Mouse (Mus musculus) adrenal gland, adult 2 months (tissue): Measurements from ENCODE around the gene Bcl3. TPM values are rescaled to one million over a fixed set of nuclear protein-coding genes. Genes with fewer than 3 reads are reported as not detected.
"Not testable (repeated sequence)": the region's sequence is repeated elsewhere in the genome, so short reads cannot be mapped to it uniquely, and the experiment has no call there.

Experiments used
- DNase-seq: peaks from one replicate; pipeline ENCODE4 v3.0.0; 2021
- polyA plus RNA-seq: library from polyadenylated mRNA; depleted of rRNA; stranded (reverse); fragments of >200 nt; gene quantifications from 2 replicates; pipeline ENCODE4 v1.2.3, GENCODE M21; 2012
- total RNA-seq, 2 experiments: library from RNA; stranded (reverse); gene quantifications; 2 replicates each; pipeline ENCODE4 v1.2.3; 2021

The Bcl3 gene
- total and polyA plus RNA-seq, 3 experiments, result 26.7 to 161 (median 34.1) TPM

DNA sequence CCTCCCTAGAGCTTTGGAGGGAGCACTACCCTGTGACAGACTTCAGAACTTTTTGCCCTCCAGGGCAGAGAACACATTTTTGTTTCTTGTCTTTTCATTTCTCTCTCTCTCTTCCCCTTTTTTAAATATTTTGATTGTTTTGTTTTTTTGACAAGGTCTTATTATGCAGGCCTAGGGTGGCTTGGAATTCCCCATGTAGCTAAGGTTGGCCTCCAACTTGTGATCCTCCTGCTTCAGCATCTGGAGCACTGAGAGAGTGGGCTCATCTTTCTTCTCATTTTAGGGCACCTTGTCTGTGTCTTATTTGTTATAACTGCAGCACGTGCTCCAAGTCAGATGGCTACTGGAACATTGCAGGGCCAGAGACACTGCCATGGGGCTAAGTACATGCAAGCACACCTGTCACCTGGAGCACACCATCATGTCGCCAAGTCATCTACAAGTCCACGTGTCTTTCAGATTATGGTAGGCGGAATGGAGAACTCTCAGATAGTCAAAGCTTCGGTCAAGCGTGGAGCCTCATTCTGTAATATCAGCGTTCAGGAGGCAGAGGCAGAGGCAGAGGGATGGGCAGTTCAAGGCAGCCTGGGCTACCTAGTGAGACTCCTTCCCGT is 16.1 kb downstream of the Bcl3 start:
- DNase-seq, result no peak

DNA sequence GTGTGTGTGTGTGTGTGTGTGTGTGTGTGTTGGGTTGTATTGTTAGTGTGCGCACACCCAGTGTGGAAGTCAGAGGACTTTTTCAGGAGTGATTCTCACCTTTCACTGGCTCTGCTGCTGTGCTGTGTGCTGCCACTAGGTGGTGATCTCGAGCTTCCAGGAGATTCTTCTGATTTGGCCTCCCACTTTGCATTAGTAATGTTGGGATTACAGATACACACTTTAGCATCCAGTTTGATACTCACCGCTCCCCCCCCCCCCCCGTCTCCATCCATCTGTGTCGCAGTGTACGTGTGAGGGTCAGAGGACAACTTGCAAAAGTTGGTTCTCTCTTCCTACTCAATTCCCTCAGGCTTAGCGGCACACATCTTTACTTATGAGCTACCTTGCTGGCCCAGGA is 19.6 kb downstream of the Bcl3 start:
- peak; percentile 72 for DNase-seq

DNA sequence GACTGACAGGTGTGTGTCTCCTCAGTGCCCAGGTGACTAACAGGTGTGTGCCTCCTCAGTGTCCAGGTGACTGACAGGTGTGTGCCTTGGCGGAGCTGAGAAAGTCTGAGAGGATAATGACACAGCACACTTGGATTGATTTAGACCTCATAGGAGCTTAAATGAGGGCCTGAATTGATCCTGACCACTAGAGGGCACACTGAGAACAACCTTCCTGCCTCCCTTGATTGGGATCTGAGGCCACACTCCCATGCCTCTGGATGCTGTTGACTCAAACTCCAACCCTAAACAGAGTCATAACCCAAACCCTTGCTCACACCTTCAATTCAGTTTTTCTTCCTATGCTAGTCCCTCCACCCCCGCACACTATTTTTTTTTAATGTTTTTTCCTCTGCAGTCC is 21.8 kb downstream of the Bcl3 start:
- peak; percentile 64 for DNase-seq

DNA sequence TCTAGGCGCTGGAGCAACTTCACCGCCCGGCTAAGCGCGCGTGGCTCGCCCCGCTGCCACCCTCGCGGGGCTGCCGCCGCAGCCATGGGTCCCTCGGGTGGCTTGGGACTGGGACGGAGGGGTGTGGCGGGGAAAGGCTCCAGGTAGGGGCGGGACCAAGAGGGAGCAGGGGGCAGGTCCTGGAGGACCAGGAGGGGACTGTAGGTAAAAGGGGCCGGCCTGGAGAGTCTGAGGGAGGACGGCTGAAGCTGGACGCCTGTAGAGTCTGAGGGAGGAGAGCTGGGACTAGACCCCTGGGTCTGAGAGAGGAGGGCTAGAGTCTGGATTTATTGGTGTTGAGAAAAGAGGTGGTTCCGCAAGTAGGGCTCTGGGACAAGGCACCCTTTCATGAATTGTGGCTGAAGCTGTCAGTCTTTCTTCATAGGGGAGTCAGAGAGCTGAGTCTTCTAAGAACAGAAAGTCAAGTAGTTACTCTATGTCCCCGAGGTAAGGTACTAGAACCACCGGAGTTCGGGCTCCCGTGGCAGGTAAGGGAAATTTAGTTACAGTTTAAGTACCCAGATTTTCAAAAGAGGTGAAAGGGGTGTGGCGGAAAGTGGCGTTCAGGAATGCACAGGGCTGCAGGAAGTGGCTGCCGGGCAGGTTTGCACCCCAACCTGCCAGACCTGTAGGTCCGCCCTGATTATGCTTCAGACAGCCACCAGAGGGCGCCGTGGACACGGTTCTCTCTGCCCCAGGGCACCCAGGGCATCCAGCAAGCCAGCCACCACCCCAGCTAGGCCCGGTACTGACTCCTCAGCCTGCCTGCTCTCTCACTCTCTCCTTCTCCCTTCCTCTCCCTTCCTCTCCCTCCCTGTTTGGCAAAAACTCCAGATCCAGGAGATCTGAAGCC is 25.6 kb downstream of the Bcl3 start, which contains the start of gene Cblc:
Cblc (minus strand) TSS at position 113 of the 892 bp plus-strand sequence.
- DNase-seq, result peak; percentile 85

DNA sequence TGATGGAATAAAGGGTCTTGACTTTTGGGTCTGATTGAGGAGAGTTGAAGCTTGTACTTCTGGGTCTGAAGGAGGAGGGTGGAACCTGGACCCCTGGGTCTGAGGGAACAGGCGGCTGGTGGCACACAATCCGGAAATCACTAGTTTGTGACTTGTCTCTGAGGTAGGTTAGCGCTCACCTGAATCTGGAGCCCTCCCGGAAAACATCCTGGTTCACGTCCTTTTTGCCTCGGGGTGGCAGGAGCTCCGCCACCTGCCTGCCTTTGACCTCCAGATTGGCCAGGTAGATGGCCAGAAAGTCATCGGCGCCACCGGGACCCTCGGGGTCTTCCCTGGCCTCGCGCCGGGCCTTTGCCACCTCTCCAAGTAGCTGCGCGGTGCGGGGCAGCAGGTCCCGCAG is 26.3 kb downstream of the Bcl3 start:
- no peak for DNase-seq

DNA sequence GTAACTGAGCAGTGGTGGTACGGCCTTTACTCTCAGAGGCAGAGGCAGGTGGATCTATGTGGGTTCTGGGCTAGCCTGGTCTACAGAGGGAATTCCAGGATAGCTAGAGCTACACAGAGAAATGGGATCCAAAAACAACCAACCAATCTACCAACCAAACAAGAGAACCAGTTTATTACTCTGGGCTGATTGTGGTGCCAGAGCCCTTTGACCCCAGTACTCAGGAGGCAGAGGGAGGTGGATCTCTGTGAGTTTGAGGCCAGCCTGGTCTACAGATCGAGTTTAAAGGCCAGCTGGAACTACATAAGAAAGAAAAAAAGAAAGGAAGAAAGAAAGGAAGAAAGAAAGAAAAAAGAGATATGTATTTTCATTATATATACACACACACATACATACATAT is 27.3 kb downstream of the Bcl3 start:
- no peak for DNase-seq

DNA sequence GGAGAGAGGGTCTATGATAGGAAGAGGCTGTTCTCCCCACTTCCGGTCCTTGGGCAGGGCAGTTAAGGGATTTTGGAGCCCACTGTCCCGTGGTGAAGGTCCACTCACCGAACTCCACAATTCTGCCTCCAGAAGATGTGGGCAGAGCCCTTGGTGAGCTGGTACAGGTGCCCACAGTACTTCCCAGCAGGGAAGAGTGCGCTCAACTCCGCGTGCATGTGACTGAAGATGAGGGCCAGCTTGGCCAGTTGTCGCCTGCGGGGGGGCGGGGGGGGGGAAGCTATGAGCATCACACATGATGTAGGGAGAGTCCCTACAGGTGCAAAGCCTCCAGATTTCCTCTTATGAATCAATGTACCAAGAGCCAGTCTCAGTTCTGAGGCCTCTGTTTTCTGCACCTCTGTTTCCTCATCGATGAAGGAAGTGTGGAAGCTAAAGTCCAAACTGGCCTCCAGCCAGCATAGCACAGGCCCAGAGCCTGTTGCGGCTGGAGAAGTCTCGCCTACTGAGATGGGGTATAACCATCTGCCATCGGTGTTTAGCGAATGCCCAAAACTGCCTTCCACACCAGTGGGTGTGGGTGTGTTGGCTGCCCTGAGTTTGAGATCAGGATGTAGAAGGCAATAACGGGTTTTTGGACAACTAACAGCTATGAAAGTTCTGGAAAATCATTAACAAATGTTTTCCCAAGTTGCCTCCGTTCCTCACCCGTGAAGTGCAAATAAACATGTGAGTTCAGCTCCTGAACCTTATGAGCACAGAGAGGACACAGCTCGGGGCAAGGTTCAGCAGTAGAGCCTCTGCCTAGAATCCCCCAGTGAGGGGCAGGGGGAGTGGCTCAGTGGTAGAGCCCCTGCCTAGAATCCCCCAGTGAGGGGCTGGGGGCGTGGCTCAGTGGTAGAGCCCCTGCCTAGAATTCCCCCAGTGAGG is 29.6 kb downstream of the Bcl3 start:
- no peak for DNase-seq

DNA sequence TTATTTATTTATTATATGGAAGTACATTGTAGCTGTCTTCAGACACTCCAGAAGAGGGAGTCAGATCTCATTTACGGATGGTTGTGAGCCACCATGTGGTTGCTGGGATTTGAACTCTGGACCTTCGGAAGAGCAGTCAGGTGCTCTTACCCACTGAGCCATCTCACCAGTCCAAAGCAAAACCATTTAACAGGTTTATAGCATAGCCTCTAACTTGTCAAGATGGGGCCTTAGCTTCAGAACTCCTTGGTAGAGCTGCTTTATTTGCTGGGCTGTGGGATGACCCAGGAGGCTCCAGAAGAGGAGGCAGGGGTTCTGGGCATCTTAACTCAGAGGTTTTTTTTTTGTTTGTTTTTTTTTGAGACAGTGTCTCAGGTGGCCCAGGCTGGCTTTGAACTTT is 31.1 kb downstream of the Bcl3 start:
- not testable (repeated sequence) for DNase-seq

DNA sequence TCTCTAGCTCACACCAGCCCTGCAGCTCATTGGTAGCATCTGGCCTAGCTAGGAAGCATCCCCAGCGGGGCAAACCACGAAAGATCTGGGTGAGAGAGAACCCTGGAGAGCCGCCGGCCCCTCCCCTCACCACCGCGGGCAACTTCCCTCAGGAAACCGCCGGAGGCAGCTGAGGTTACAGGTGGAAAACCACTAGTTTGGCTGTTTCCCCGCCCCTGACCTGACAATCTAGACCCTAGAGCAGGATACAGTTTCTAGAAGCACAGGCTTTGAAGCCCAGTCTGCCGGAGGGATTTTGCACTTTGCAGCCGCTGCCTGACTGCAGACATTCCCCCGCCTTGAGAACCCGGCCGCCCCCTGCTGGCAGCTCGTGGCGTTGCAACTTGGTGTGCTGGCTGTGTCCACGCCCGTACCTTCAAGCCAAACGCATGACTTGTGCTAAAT is 32.6 kb downstream of the Bcl3 start:
- peak; percentile 92 for DNase-seq

DNA sequence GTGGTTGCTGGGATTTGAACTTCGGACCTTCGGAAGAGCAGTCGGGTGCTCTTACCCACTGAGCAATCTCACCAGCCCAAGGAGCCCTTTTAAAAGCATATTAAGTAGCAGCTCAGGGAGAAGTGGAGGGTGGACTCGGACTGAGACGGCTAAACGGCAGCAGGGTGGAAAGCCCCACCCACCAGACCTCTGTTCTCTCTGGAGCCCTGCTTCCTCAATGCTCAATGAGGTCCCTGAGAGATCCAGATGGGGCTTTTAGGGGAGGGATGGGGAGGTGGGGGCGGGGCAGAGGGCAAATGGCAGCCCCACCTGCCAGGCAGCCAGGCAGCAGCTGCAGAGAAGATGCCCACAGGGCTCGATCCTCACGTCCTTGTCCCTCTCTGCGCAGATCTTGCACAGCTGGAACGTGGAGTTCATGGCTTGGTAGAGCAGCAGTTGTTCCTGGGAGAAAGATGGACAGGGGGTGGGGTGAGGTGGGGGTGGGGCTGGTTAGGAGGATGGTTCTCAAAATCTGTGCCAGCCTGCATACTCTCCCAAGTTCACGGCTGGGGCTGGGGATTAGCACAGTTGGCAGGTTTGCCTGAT is 36.6 kb downstream of the Bcl3 start:
- DNase-seq, result no peak

DNA sequence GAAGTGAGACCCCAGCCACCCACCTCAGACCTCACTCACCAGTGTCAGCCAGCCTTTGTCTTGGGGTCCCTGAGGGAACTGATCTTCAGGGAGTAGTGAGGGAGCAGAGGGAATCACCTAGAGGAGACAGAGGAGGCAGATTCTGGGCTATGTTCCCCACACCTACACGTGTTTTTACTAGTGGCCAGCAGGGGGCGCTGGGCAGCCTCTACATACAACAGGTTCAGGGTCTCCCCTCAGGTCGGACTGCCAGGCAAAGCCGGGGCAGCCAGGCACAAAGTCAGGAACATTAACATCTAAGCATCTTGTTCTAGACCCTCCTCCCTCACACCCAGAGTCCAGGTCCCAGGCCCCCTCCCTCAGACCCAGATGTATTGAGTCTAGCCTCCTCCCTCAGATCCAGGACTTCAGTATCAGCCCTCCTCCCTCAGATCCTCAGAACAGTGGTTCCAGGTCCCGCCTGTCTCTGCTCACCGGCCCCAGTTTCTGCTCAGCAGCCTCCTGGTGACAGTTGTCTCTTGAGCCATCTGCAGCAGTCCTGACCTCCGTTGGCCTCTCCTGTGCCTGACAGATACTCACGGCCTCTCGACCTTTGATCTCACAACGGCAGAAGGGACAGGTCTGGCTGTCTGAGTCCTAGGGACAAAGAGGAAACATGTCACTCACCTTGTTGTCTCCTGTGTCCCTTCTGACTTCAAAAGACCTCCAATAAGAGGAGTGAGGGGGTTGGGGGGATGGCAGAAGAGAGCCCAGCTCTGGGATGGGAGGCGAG is 37.6 kb downstream of the Bcl3 start:
- DNase-seq, result no peak

DNA sequence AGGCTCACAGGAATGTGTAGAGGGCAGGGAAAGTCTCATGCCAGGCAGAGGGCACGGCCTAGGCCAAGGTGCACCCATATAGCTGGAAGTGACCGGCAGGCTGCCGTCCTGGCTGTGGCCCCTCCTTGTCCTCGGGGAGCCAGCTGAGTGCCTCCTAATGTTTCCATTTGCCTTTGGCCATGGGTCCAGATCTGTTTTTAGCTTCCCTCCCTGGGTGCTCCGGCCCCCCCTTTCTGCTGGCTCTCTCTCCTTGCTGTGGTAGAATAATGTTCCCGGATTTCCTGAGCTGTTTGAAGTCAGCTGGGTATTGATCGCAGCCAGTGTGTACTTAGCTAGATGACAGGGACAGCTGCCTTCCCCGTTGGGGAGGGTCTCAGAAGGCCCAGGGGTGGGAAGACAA is 38.9 kb downstream of the Bcl3 start:
- DNase-seq, result peak; percentile 53

DNA sequence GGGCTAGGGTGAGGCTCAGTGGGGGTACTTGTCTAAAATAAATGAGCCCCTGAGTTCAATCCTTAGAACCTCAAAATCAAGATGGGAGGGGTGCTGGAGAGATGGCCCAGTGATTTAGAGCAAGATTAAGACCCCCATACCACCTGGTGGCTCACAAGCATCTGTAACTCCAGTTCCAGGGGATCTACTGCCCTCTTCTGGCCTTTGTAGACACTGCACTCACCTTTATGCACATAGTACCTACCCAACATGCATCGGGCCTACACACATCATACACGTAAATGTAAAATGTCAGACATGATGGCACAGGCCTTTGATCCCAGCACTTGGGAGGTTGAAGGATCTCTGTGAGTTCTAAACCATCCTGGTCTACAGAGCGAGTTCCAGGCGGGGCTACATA is 39.9 kb downstream of the Bcl3 start:
- DNase-seq, result no peak

DNA sequence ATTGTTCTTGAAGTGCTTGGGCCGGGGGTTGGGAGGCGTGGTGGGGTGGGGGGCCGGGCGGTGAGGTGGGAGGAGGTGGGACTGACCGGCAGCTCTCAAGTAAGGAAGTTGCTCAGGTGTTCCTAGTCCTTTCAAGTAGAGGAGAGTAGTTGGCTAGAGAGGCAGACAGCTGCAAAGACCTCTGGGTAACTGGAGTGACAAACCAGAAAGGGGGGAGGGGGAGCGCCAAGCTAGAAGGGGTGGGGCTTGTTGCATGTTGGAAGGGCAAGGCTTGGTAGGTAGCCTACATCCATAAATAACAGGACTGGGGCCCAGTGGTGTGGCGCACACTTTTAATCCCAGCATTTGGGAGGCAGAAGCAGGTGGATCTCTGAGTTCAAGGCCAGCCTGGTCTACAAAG is 40.8 kb downstream of the Bcl3 start:
- no peak for DNase-seq

DNA sequence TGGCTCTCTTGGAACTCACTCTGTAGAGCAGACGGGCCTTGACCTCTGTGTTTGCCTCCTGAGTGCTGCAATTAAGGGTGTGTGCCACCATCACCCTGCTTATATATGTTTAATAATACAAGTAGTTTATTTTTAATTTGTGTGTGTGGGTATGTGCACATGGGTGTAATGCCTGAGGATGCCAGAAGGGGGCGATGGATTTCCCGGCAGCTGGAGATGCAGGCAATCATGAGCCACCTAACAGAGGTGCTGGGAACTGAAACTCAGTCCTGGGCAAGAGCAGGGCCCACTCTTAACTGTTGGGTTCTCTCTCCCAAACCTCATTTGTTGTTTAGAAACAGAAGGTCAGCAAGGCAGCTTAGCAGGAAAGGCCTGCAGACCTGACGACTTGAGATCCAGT is 42.7 kb downstream of the Bcl3 start:
- no peak for DNase-seq

DNA sequence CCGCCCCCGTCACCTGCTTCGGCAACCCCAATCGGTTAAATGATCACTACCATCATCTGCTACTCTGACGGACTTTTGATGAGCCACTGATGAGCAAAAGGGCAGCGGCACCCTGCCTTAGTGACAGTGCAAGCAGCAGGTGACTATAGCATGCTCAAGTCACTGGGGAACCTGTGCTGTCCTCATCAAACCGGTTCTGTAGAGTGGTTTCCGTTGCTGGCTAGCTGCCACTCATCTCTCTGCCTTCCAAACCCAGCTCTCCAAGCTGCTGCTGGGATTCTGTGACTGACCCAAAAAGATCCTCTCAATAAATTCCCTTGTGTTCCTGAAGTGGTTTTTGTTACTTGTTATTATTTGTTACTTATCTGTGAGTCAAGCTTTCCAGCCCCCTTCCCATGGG is 43.9 kb downstream of the Bcl3 start:
- no peak for DNase-seq

DNA sequence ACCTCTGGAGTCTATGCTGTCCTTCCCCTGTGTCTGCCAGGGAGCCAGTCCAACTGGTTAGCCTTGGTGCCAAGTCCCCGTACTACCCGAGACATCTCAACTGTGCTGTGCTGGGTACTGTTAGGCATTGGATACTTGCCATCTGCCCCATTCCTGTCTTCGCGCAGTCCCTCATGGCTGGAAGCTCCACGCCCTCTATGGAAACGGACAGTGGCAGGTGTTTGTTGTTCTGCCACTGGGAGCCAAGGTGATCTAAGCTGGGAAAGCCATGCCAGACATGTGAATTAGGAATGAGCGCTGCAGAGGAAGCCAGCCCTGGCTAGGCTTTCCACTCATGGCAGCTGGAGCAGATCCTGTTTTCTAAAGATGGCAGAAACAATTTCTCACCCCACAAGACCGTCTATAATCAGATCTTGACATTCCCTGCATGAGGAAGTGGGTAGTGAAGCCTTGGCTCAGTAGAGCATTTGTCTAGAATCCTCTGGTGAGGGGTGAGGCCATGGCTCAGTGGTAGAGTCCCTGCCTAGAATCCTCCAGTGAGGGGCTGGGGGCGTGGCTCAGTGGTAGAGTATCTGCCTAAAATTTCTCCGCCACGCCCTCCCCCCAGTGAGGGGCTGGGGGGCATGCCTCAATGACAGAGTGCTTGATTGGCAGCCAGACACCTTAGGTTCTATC is 45.4 kb downstream of the Bcl3 start:
- DNase-seq, result no peak

DNA sequence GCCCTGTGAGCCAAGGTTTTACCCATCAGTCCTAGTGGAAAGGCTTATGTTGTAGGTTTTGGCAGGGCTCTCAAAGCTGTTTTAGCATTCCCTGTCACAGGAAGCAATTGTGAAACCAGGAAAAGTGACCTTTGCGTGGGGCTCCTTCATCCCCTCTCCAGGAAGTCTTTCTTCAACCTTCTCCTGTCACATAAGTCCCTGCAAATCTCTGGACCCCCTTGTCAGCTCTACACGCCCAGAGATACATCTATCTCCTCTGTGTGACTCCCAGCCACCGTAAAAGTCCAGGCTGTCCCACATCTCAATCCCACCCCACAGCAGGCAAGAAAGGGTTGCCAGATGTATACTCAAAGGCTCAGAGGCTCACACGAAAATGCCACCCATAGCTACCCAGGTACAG is 50.9 kb downstream of the Bcl3 start:
- no peak for DNase-seq

DNA sequence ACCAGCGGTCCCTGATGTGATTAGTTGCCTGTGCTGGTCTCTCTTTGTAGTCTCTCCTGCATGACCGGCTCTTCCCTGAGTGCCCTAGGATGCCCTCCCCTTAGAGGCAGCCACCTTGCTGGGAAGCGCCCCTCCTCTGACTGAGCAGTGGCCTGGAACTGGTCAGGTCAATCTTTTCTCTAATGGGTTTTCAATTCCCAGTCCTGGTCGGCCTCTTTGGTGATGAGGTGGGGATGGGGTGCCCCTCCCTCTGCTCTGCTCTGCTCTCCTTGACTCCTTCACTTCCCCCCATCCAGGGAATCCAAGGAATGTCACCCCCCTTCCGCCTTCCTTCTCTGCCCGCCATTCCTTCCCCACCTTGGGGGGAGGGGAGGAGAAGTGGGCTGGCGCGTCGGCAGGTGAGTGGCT is 51.6 kb downstream of the Bcl3 start, which contains the start of gene Bcam:
Bcam (minus strand) TSS at position 33 of the 408 bp plus-strand sequence.
- DNase-seq, result peak; percentile 18

DNA sequence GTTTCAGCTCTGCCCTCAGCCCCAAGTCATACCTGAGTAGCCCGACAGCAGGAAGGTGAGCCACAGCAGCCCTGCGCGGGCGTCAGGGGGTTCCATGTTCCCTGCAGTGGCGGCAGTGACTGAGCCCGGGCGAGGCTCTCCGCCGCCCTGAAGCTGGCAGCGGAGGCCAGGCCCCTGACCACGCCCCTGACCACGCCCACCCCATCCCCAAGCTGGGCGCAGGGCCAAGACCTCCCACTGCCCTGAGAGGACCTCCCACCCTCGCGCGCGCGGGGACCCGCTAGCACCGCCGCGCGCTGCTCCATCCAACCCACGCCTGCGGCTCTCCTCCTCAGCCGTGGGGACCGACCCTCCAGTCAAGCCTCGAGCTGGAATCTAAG is 52.2 kb downstream of the Bcl3 start:
- DNase-seq, result peak; percentile 94
